Mouse (Mus musculus) brain, embryonic 18.5 days (tissue): ENCODE results near the gene Trp73.
A peak's percentile ranks its signal among the peaks of the same experiment; 100 is the strongest.

Experiments used
- DNase-seq: peaks from one replicate; pipeline ENCODE4 v3.0.0-alpha.2; 2012; ENCODE audit warnings: low read depth, low spot score

Gene Trp73

DNA sequence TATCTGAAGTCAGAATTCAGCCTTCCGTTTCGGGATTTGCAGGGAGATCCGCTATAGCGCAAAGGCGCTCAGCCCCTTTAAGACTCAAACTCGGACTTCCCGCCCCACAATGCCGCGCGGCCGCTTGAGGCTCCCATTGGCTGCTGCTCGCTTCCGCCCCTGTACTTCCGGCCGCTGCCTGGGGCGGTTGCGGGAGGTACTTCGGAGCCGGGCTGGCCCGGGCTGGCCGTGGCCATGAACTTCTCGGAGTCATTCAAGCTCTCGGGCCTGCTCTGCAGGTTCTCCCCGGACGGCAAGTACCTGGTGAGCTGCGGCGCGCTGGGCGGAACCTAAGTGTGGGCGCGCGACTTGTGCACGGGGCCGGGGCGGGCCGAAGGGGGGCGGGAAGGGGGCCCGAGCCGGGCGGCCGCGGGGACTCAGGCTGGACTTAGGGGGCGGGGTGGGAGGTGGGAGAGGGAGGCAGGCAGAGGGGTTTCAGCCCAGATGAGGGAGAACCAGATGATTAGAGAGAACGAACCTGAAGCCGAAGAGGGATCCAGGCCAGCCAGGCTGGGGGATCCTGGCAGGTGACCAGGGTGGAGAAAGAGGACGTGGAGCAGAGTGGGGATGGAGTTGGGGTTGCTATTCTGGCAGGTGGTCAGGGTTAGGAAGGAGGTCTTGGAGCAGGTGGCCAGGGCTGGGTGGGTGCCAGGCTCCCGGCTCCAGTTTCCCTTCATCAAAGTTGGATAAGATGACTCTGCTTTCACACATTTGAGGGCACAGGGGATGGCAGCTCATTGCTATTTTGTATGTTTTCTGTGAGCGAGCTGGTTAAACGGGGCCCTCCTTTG lies 2.4 kb upstream of the Trp73 start, which contains the start of gene Wrap73:
Gene Wrap73, plus strand, starts transcription at position 162 of the 830 bp plus-strand sequence.
- DNase-seq = peak; percentile 85

- no peak for DNase-seq
Measured at GRCm38 (mm10) chr4:154141009-154141867, 1.2 kb upstream of the Trp73 start.

- no peak for DNase-seq
Measured at GRCm38 (mm10) chr4:154140213-154141008, 403 bp upstream of the Trp73 start.

- no peak for DNase-seq
Measured at GRCm38 (mm10) chr4:154139671-154140181, 282 bp downstream of the Trp73 start.

- no peak for DNase-seq
Measured at GRCm38 (mm10) chr4:154137139-154137538, 2.9 kb downstream of the Trp73 start.

DNA sequence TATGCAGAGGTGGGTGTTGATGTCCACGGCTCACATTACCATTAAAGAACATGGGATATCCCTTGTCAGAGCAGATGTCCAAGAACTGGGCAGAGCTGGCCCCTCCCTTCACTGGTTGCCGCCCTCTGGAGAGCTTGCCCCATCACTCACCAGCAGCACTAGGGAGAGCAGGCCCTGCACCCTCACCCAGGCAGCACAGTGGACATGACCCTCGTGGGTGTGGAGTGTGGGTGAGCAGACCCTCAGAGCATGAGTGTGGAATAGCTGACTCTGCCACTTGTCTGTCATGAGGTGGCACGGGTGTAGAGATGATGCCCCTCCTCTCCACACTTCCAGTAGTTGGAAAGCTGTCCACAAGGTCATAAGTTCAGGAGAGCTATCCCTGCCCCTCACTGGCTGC lies 5.2 kb downstream of the Trp73 start:
- no peak for DNase-seq

DNA sequence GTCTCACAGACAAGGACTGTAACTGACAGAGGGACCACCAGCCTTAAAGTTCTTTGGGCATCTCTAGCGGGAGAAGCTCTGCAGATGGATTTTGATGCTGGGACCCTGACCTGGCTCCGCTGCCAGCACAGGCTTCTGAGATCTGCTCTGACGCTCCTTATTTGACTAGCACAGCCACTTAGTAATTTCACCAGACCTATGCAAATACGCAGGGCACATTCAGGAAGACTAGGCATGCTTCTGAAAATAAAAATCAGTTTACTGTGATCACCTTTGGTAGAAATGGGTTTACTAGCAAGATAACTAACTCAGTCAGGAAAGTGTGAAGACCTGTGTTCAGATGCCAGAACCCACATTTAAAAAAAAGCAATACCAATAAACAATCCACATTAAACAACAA lies 8.1 kb downstream of the Trp73 start:
- no peak for DNase-seq

- DNase-seq = no peak
Measured at GRCm38 (mm10) chr4:154129950-154130349, 10.1 kb downstream of the Trp73 start.

- no peak for DNase-seq
Measured at GRCm38 (mm10) chr4:154127273-154127672, 12.7 kb downstream of the Trp73 start.

DNA sequence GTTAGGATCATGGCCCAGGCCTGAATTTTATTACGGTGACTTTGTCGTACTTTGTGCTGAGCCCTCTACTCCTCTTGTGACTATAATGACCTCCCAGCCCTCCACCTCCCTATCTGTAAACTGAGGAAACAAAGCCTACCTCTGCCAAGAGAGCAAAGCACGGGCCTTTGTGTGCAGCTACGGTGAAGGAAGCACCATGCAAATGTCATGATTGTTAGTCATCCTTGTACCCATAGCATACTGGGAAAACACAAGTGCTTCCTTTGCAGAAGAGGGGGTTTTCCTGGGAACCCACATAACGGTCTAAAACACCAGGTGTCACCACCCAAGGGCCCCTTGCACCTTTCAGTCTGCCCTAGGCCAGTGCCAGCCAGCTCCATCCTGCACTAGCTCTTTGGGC lies 14.8 kb downstream of the Trp73 start:
- DNase-seq = no peak

- no peak for DNase-seq
Measured at GRCm38 (mm10) chr4:154123553-154123952, 16.5 kb downstream of the Trp73 start.

DNA sequence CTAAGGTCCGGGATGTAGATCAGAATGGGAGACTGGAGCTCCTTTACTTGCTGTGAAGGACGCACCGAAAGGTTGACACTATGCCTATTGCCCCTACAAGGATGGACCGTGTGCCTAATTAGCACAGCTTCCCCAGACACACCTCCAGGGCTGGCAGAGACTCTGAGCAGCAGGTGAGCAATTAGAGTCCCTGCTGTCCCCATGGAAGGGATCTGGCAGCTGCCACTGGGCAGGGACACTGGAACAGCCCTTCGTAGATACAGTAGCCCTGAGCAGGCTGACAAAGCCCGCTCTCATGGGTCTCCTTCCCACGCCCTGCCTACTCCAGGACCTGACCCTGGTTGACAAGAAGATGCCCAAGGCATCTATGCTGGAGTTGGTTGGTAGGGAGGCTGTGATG lies 17.6 kb downstream of the Trp73 start:
- DNase-seq = no peak

GRCm38 (mm10) chr4:154121800-154122199 lies 18.2 kb downstream of the Trp73 start:
- DNase-seq = no peak

DNA sequence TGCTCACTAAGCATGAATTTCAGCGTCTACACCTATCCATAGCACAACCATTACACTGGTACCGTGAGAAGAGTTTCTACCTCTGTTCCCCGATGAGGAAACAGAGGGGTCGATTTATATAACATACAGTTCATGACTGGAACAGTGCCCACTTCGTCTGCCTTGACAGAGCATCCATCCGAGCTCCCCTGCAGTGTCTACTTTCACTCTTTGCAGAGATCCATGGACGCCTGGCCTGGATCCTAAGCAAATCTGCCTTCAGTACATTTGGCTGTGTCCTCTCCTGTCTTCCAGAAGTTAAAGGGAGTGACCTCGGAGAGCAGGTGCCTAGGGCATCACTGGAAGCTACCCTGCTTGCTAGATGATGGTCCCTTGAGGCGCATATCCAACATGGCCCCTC lies 20.8 kb downstream of the Trp73 start:
- no peak for DNase-seq

DNA sequence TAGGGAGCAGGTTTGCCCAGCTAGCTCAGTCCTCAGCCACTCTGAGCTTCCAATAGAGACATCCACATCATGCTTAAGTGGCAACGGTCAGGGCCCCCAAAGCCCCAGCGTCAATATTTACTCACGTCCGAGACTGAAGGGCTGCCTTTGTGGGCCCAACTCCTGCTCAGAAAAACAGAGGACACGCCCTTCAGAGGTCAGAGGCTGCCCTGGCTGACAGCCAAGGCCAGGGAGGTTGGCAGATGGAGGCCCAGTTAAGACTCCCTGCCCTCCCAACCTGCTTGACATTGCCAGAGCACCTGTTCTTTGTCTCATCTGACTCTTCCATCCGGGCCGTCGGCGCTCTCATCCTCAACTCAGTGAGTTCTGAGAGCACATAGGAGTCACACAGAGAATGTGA lies 21.2 kb downstream of the Trp73 start:
- no peak for DNase-seq

DNA sequence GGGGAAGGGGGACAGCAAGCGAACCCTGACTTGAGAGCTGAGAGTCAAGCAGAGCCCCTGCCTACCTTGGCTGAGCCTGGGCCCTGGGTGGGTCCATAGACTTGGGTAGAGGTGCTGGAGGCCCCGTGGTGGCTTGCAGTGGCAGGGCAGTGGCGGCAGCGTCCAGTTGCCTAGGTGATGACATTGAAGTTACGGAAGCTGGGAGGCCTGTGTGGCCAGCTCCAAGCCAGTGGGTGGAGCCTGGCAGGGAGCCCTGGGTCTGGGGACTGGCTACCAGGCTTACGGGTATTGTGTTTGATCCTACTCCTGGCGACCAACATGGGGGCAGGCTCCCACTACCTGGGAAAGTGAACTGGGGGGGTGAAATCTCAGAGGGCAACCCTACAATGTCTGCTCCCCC lies 23.6 kb downstream of the Trp73 start:
- no peak for DNase-seq

GRCm38 (mm10) chr4:154109850-154110243 lies 30.2 kb downstream of the Trp73 start:
- DNase-seq = no peak

GRCm38 (mm10) chr4:154109216-154109849 lies 30.7 kb downstream of the Trp73 start:
- DNase-seq = peak; percentile 20

- no peak for DNase-seq
Measured at GRCm38 (mm10) chr4:154106497-154107061, 33.4 kb downstream of the Trp73 start.

- no peak for DNase-seq
Measured at GRCm38 (mm10) chr4:154105381-154106001, 34.5 kb downstream of the Trp73 start.
